Mouse (Mus musculus) embryonic stem cell, embryonic (primary cell): Measurements from ENCODE around the gene Tead4.

Experiments used
- CTCF ChIA-PET, 4 experiments: fragments of 300-600 bp in 2 of 4; fragments of 350-600 bp in 2 of 4; sonication (Branson Sonifier 250); formaldehyde crosslinking; loops; one replicate each; lab custom pipeline; 2022; ENCODE audit warnings: inconsistent platforms in 2 of 4; lab: Charles Lee
- POLR2A ChIA-PET, 4 experiments: fragments of 300-600 bp in 2 of 4; fragments of 350-600 bp in 2 of 4; sonication (Branson Sonifier 250); formaldehyde crosslinking; loops; one replicate each; lab custom pipeline; 2022; ENCODE audit warnings: antibody characterized with exemption in 4 of 4, inconsistent platforms in 1 of 4; lab: Charles Lee

Tead4 gene

GRCm38 (mm10) chr6:128301458-128301857, 835 bp upstream of the Tead4 start:
- CTCF ChIA-PET: interaction anchor here (0.7 to 4.5 kb wide), 17 partner anchors 10 to 101 kb away, joined by 3 to 24 read pairs (median 5); no protein-coding TSS in a partner anchor
- POLR2A ChIA-PET: interaction anchor here (0.6 to 11.5 kb wide), 45 partner anchors 9 to 685 kb away, joined by 3 to 148 read pairs (median 6); no protein-coding TSS in a partner anchor

GRCm38 (mm10) chr6:128299292-128300133, 1.1 kb downstream of the Tead4 start:
- ChIA-PET POLR2A (interaction anchor here (0.7 to 11.5 kb wide), 27 partner anchors 7 to 423 kb away, joined by 3 to 148 read pairs (median 13); no protein-coding TSS in a partner anchor), CTCF (interaction anchor here in 2 of 4 experiments (0.5 to 4.5 kb wide), 4 partner anchors 56 to 326 kb away, joined by 3 to 24 read pairs (median 4); no protein-coding TSS in a partner anchor)

- POLR2A ChIA-PET: interaction anchor here in 3 of 4 experiments (0.6 to 11.5 kb wide), 23 partner anchors 9 to 265 kb away, joined by 3 to 148 read pairs (median 7); no protein-coding TSS in a partner anchor
- CTCF ChIA-PET: interaction anchor here in 2 of 4 experiments (1.1 to 1.5 kb wide), 3 partner anchors 61 to 97 kb away, joined by 3 to 4 read pairs (median 3); no protein-coding TSS in a partner anchor
These were observed 2.4 kb downstream of the Tead4 start for GRCm38 (mm10) chr6:128298246-128298645.

GRCm38 (mm10) chr6:128296750-128297393, 3.8 kb downstream of the Tead4 start:
- CTCF ChIA-PET: interaction anchor here in 3 of 4 experiments (0.6 to 1.5 kb wide), 5 partner anchors 38 to 149 kb away, joined by 3 to 4 read pairs (median 4); no protein-coding TSS in a partner anchor
- POLR2A ChIA-PET: interaction anchor here in 3 of 4 experiments (0.6 to 11.5 kb wide), 29 partner anchors 8 to 1486 kb away, joined by 3 to 148 read pairs (median 5); no protein-coding TSS in a partner anchor

- POLR2A ChIA-PET: interaction anchor here in 3 of 4 experiments (0.5 to 11.5 kb wide), 26 partner anchors 7 to 459 kb away, joined by 3 to 148 read pairs (median 5); no protein-coding TSS in a partner anchor
These were observed 4.5 kb downstream of the Tead4 start for GRCm38 (mm10) chr6:128295876-128296749.

GRCm38 (mm10) chr6:128291284-128291683, 9.3 kb downstream of the Tead4 start:
- ChIA-PET CTCF (interaction anchor here in 3 of 4 experiments (0.7 to 2.9 kb wide), 5 partner anchors 11 to 91 kb away, joined by 3 to 7 read pairs (median 5); no protein-coding TSS in a partner anchor), POLR2A (interaction anchor here in 3 of 4 experiments (0.8 to 8.3 kb wide), 24 partner anchors 8 to 838 kb away, joined by 3 to 109 read pairs (median 4); partner anchors contain the start of gene Tead4 (in 2 of the 3))

More at GRCm38 (mm10) chr6:128295876-128296749, 4.5 kb downstream of the Tead4 start:
- CTCF ChIA-PET: interaction anchor here in 2 of 4 experiments (0.6 to 0.9 kb wide), 2 partner anchors 55 to 150 kb away, joined by 4 read pairs; no protein-coding TSS in a partner anchor

- ChIA-PET POLR2A (interaction anchor here in 3 of 4 experiments (0.6 to 8.3 kb wide), 17 partner anchors 8 to 168 kb away, joined by 3 to 109 read pairs (median 6); partner anchors contain the start of gene Tead4 (in 2 of the 3)), CTCF (interaction anchor here in 1 of 4 experiments (0.6 to 1.7 kb wide), 3 partner anchors 18 to 88 kb away, joined by 3 to 5 read pairs (median 3); no protein-coding TSS in a partner anchor)
These were observed 11.9 kb downstream of the Tead4 start for GRCm38 (mm10) chr6:128288681-128289080.

GRCm38 (mm10) chr6:128285792-128286430, 14.7 kb downstream of the Tead4 start:
- CTCF ChIA-PET: interaction anchor here (0.6 to 2.1 kb wide), 14 partner anchors 16 to 171 kb away, joined by 3 to 8 read pairs (median 3); no protein-coding TSS in a partner anchor

GRCm38 (mm10) chr6:128282126-128282525, 18.5 kb downstream of the Tead4 start:
- ChIA-PET POLR2A (interaction anchor here (0.6 to 17.2 kb wide), 40 partner anchors 8 to 546 kb away, joined by 3 to 396 read pairs (median 5); partner anchors contain the start of genes Tead4 (in 3 of the 4), Itfg2 (in 1 of the 4) and Tulp3 (in 1 of the 4)), CTCF (interaction anchor here (0.6 to 1.6 kb wide), 8 partner anchors 12 to 254 kb away, joined by 3 to 6 read pairs (median 4); no protein-coding TSS in a partner anchor)

More at GRCm38 (mm10) chr6:128285792-128286430, 14.7 kb downstream of the Tead4 start:
- POLR2A ChIA-PET: interaction anchor here (0.5 to 8.3 kb wide), 36 partner anchors 9 to 1315 kb away, joined by 3 to 109 read pairs (median 7); partner anchors contain the start of gene Tead4 (in 2 of the 4)

GRCm38 (mm10) chr6:128280472-128281145, 20.0 kb downstream of the Tead4 start:
- ChIA-PET POLR2A (interaction anchor here (0.8 to 17.2 kb wide), 30 partner anchors 8 to 185 kb away, joined by 3 to 396 read pairs (median 6); partner anchors contain the start of gene Tead4 (in 4 of the 4)), CTCF (interaction anchor here in 2 of 4 experiments (0.7 to 1.0 kb wide), 3 partner anchors 21 to 252 kb away, joined by 3 read pairs; partner anchors contain the start of gene Tead4 (in 1 of the 2))

GRCm38 (mm10) chr6:128279608-128280007, 21.0 kb downstream of the Tead4 start:
- CTCF ChIA-PET: interaction anchor here in 1 of 4 experiments (0.8 to 1.2 kb wide), 2 partner anchors 52 to 132 kb away, joined by 3 read pairs; no protein-coding TSS in a partner anchor
- POLR2A ChIA-PET: interaction anchor here in 3 of 4 experiments (0.6 to 17.2 kb wide), 26 partner anchors 7 to 1033 kb away, joined by 3 to 396 read pairs (median 6); partner anchors contain the start of gene Tead4 (in 2 of the 3)

GRCm38 (mm10) chr6:128279099-128279498, 21.5 kb downstream of the Tead4 start:
- ChIA-PET POLR2A (interaction anchor here in 3 of 4 experiments (0.6 to 17.2 kb wide), 27 partner anchors 7 to 1033 kb away, joined by 3 to 396 read pairs (median 6); partner anchors contain the start of gene Tead4 (in 2 of the 3)), CTCF (interaction anchor here in 1 of 4 experiments (0.8 to 1.2 kb wide), 2 partner anchors 52 to 132 kb away, joined by 3 read pairs; no protein-coding TSS in a partner anchor)

GRCm38 (mm10) chr6:128277132-128278085, 23.2 kb downstream of the Tead4 start:
- ChIA-PET POLR2A (interaction anchor here in 2 of 4 experiments (1.9 to 17.2 kb wide), 7 partner anchors 9 to 182 kb away, joined by 4 to 396 read pairs (median 40); no protein-coding TSS in a partner anchor), CTCF (interaction anchor here in 1 of 4 experiments (0.6 kb wide), 1 partner anchor 30 kb away, joined by 5 read pairs; no protein-coding TSS in a partner anchor)
